Mouse (Mus musculus) embryonic facial prominence, embryonic 14.5 days (tissue): Measurements from ENCODE around the gene Wnt9b. TPM values are rescaled to one million over a fixed set of nuclear protein-coding genes. Genes with fewer than 3 reads are reported as not detected.

Experiments used
- ATAC-seq: fragments of 200-750 bp; cut with Nextera tagmentation; 2 replicates; pipeline ENCODE4 v1.8.0; 2017; ENCODE audit warnings: low read depth, moderate number of reproducible peaks, moderate TSS enrichment
- DNase-seq: peaks from one replicate; pipeline ENCODE4 v3.0.0-alpha.2; 2015; ENCODE audit warnings: low spot score
- H3K27ac ChIP-seq: fragments of 300-500 bp; sonication (generic); replicated peaks from 2 replicates; pipeline ENCODE4 v1.5.1; 2014; ENCODE audit warnings: low read depth, mild to moderate bottlenecking, low read length, moderate library complexity
- H3K27me3 ChIP-seq: fragments of 300-500 bp; sonication (generic); replicated peaks from 2 replicates; pipeline ENCODE4 v1.6.1; 2014; ENCODE audit warnings: low read length; ENCODE audit not compliant: control insufficient read depth, insufficient read depth
- H3K36me3 ChIP-seq: fragments of 300-500 bp; sonication (generic); 2 replicates; pipeline ENCODE4 v1.6.1; 2014; ENCODE audit warnings: low read length, mixed read lengths; ENCODE audit not compliant: control insufficient read depth, insufficient read depth
- H3K4me1 ChIP-seq: fragments of 300-500 bp; sonication (generic); 2 replicates; pipeline ENCODE4 v1.6.1; 2014; ENCODE audit warnings: antibody characterized with exemption, low read length; ENCODE audit not compliant: control insufficient read depth, insufficient read depth
- H3K4me2 ChIP-seq: fragments of 300-500 bp; sonication (generic); 2 replicates; pipeline ENCODE4 v1.6.1; 2014; ENCODE audit warnings: low read depth, mild to moderate bottlenecking, low read length, moderate library complexity, mixed read lengths
- H3K4me3 ChIP-seq: fragments of 300-500 bp; sonication (generic); 2 replicates; pipeline ENCODE4 v1.5.1; 2014; ENCODE audit warnings: low read depth, mild to moderate bottlenecking, low read length
- H3K9ac ChIP-seq: fragments of 300-500 bp; sonication (generic); 2 replicates; pipeline ENCODE4 v1.6.1; 2014; ENCODE audit warnings: low read depth, mild to moderate bottlenecking, low read length, moderate library complexity, mixed read lengths
- H3K9me3 ChIP-seq: fragments of 300-500 bp; sonication (generic); 2 replicates; pipeline ENCODE4 v1.6.1; 2016; ENCODE audit warnings: low read length; ENCODE audit not compliant: control insufficient read depth
- WGBS: fragments of 180-500 bp; shearing (Covaris S2); extraction: QIAGEN DNeasy Blood & Tissue Kit; methylation state at CpG from one replicate; pipeline ENCODE4 v1.1.7; 2014; 5-methylcytosine and 5-hydroxymethylcytosine counted together
- polyA plus RNA-seq: library from polyadenylated mRNA; unstranded; fragments of >200 nt; fragmentation: Nextera tagmentation; extraction: Ambion mirVana; gene quantifications from 2 replicates; pipeline ENCODE4 v1.2.1, GENCODE M21; 2014

The Wnt9b gene
- polyA plus RNA-seq, 1 experiment from 2014 or later = 0.42 TPM

DNA sequence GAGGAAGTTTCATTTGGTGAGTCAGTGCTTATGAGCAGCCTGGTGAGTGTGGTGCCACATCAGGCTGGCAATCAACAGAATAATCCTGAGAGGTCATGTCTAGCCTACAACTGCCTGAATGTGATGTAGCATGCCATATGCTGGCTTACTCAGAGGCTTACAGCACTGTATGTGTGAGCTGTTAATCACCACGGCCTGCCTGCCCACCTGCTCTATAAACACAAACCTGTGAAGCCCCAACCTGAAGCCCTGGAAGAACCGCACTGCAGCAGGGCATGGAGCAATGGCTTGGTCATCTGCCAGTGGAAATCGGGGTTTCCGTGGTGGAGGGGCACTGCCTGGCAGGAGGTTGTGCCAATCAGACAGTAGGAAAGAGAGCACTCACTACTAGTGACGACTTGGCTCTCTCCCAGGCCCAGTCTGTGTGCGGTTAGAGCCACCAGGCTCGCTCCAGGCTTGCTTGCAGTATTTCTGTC is 64.3 kb downstream of the Wnt9b start:
- Histone ChIP-seq H3K4me3 (no peak overlapping the region), H3K9ac (no peak overlapping the region), H3K27me3 (no peaks in the 10 kb centered on the region), H3K4me2 (no peak overlapping the region), H3K4me1 (no peaks in the 10 kb centered on the region), H3K27ac (no peak overlapping the region), H3K36me3 (peaks cover 85% of the 10 kb centered on the region), H3K9me3 (no peaks in the 10 kb centered on the region)
- ATAC-seq (no peak), DNase-seq (no peak)
- 81% methylated on average over 7 of the region's 7 CpGs for WGBS

DNA sequence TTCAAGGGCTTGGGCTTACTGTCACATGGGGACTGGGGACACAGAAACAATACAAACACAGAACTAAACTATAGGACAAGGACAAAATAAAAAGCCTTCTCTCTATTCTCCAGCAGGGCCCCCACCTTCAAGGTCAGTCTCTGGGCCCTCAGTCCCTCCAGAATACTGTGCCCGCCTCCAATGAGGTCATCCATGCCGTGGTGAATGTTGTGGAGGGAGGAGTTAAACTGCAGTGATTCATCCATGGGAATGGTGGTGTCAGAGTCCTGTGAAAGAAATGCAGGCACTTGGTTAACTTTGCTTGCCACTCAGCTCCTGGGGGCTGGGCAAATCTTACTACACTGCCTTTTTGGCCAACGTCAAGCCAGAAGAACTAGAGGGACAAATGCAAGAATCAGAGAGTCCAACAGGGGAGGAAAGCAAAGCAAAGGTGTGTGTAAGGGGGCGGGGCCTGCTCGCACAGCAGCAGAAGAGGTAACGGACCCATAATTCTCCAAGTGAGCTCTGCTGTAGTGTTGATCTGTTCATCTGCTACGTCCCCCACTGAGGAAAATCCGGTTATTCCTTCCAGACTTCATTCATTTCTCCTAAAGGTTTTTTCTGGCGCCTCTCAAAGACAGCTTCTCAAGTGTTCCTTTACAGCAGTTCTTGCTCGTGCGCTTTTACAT is 65.8 kb downstream of the Wnt9b start:
- ATAC-seq (no peak), DNase-seq (no peak)
- Histone ChIP-seq H3K9ac (no peak overlapping the region), H3K36me3 (peaks cover 96% of the 10 kb centered on the region), H3K4me1 (no peaks in the 10 kb centered on the region), H3K27ac (no peak overlapping the region), H3K4me2 (no peak overlapping the region), H3K4me3 (no peak overlapping the region), H3K27me3 (no peaks in the 10 kb centered on the region), H3K9me3 (no peaks in the 10 kb centered on the region)
- WGBS = 83% methylated on average over 11 of the region's 11 CpGs

Other genes with a start within 250 kb of the Wnt9b start
- not detected in 2 replicates for gene Lrrc37a, start 245.2 kb downstream of the Wnt9b start, polyA plus RNA-seq
- gene Gm884, start 128.7 kb downstream of the Wnt9b start, polyA plus RNA-seq = not detected in 2 replicates
- not detected in 2 replicates for gene Lyzl6, start 110.9 kb downstream of the Wnt9b start, polyA plus RNA-seq
- not detected in 2 replicates for gene Rprml, start 100.3 kb downstream of the Wnt9b start, polyA plus RNA-seq
- 93.7 and 106 TPM in 2 replicates for gene Gosr2, start 51.9 kb downstream of the Wnt9b start, polyA plus RNA-seq
- 4.0 and 6.3 TPM in 2 replicates for gene Wnt3, start 24.3 kb upstream of the Wnt9b start, polyA plus RNA-seq
- 39.9 and 50.0 TPM in 2 replicates for gene Nsf, start 204.2 kb upstream of the Wnt9b start, polyA plus RNA-seq
- 63.6 and 69.6 TPM in 2 replicates for gene Arf2, start 216.9 kb upstream of the Wnt9b start, polyA plus RNA-seq